Mouse (Mus musculus) cerebellum, adult (tissue): ENCODE measurements around the gene Pde6b.
A peak's percentile ranks its signal among the peaks of the same experiment; 100 is the strongest.

ENCODE experiments used
- ATAC-seq: cut with Nextera tagmentation; 2 replicates; pipeline ENCODE4 v1.9.2; 2017; ENCODE audit warnings: mild to moderate bottlenecking, moderate library complexity, mixed read lengths; ENCODE audit not compliant: insufficient number of reproducible peaks, low FRiP score, low TSS enrichment

Gene Pde6b

GRCm38 (mm10) chr5:108388201-108388600 lies at the start of gene Pde6b:
Pde6b (plus strand) TSS chr5:108388391.
- no peak for ATAC-seq

DNA sequence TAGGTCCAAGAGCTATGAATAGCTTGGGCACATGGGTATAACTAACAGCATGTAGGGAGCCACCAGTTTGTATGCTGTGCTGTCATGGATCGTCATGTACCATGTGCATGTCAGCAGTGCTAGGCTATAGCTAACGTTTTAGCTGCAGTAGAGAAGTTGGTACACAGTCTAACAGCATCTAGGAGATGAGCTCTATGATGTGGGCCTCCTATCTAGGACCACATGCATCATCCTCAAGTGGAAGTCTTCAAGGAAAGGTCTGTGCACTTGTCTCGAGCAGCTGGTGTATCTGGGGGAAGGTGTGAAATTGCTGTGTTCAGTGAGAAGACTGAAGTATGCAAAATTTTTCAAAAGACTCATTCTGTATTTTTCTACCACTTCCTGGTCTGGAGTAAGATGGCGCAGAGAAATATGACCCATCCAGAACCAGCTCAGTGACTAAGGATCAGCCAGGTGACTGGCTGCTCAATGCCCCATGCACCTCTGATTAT lies 44.5 kb upstream of the Pde6b start:
- no peak for ATAC-seq

DNA sequence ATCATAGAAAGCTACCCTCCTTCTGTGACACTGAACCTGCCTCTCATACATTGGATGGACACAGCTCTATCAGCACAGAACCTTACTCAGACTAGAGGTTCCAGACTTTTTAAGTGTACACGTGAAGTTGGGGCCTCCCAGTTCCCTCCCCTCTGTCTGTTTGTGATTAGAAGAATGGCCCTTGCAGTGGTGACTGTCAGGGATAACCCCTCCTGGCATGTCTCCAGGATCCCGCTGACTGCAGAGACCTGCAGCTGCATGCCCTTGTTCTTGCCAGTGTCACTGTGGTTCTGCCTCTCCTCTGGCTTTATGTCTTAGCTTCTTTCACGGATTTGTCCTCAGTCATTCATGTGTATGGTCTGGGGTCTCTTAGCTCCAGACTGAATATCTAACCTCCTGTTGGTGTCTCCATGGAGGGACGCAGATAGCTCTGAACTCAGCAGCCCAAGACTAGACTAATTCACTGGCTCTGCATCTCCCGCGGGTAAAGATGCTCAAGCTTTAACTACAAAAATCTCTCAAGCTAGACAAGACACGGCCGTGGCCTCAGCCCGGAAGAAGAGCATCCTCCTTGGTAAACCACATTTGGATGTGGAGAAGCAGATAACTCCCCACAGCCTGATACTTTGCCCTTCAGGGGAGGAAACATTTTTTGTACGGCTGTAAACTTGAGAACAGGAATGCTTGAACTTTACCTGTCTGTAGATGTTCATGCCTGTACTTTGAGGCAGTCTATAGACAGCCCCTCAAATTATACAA lies 42.7 kb upstream of the Pde6b start:
- ATAC-seq, result no peak

DNA sequence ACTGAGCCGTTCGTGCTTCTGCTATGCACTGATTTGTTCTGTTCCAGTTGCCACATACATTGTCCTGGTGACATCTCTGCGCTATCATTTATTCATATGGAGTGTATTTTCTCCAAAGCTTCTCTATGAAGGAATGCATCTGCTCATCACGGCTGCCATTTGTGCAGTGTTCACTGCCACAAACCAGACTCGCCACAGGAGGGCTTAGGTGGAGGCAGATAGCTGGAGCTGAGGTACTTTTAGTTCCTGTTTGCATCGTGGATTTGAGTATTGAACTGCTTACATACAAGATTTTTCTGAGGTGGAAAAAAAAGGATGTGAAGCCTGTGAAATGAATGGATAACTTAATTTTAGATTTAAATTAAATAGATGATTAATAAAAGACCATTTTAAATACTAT lies 40.3 kb upstream of the Pde6b start:
- no peak for ATAC-seq

GRCm38 (mm10) chr5:108349511-108350148 lies 38.6 kb upstream of the Pde6b start:
- no peak for ATAC-seq

DNA sequence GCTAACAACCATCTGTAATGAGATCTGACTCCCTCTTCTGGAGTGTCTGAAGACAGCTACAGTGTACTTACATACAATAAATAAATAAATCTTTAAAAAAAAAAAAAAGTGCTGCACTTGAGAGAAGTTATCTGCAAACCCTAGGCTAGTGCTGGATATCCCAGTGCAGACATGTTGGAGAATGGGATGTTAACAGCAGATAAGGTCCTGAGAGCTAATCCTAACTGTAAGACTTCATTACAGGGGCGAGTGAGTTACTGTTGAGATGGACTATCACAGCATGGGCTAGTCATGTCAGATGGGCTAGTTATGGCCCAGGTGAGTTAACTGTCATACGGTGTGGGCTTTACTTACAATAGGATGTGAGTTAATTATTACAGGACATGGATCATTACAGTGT lies 34.1 kb upstream of the Pde6b start:
- no peak for ATAC-seq

DNA sequence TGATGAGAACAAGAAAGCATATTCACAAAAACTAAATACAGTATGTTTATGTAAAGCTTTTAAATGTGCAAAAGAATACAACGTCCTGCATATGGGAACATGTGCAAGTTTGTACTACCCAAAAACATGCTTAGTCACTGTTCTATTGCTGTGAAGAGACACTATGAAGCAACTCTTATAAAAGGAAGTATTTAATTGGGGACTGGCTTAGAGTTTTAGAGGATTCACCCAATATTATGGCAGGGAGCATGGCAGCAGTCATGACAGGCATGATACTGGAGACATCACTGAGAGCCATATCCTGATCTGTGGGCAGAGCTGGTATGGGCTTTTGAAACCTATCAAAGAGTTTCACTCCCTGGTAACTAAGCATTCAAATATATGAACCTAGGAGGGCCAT lies 30.3 kb upstream of the Pde6b start:
- no peak for ATAC-seq

- no peak for ATAC-seq
Measured at GRCm38 (mm10) chr5:108359491-108359890, 28.7 kb upstream of the Pde6b start.

GRCm38 (mm10) chr5:108360211-108360610 lies 28.0 kb upstream of the Pde6b start:
- ATAC-seq, result no peak

- no peak for ATAC-seq
Measured at GRCm38 (mm10) chr5:108362330-108362729, 25.9 kb upstream of the Pde6b start.

GRCm38 (mm10) chr5:108366328-108366983 lies 21.7 kb upstream of the Pde6b start:
- ATAC-seq, result no peak

- ATAC-seq, result peak; percentile 38
Measured at GRCm38 (mm10) chr5:108366984-108367841, 21.0 kb upstream of the Pde6b start.

DNA sequence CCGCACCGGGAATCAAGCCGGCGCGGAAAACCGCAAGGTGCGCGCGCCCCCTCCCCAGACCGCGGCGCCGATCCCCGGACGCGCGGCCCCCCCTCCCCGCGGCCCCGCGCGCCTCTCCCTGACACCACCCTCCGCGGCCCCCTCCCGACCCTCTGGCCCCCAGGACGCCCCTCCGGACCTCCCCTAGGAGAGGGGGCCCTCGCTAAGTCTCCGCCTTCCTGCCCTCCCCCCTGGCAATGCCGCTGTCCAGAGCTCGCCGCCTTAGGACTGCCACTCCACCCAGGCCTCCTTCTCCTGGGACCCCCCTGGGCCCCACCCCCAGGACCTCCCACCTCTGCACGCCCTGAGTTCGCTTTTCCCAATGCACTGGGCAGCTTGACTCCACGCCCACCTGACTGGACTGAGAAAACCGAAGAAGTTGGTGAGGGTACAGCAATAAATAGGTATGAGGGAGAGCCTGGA lies 20.3 kb upstream of the Pde6b start, which contains the start of gene Gm42517:
Gm42517 (minus strand) TSS at position 52 of the 462 bp plus-strand sequence.
- no peak for ATAC-seq

GRCm38 (mm10) chr5:108368446-108368845 lies 19.7 kb upstream of the Pde6b start:
- ATAC-seq, result no peak

- peak; percentile 36; the same call in 1 of the 2 replicates for ATAC-seq
Measured at GRCm38 (mm10) chr5:108368851-108369621, 19.2 kb upstream of the Pde6b start.

DNA sequence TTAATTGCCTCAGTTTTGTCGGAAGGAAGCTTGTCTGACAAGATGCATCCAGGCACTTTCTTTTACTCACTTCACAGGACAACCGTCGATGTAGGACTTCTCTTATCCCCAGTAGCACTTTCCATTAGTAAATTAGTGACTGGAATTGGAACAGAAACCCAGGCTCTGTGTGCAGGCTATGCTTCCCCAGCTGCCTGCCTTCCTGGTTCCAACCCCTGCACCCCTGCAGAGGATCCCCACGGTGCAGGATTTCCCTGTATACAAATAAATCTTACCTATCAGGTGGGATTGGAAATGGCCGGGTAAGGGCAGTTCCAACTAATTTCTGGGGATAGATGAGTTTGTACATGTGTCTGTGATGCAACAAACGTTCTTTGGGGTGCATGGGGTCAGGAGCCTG lies 18.2 kb upstream of the Pde6b start:
- ATAC-seq, result no peak

- ATAC-seq, result no peak
Measured at GRCm38 (mm10) chr5:108374079-108374478, 14.1 kb upstream of the Pde6b start.

GRCm38 (mm10) chr5:108376059-108376458 lies 12.1 kb upstream of the Pde6b start:
- no peak for ATAC-seq

DNA sequence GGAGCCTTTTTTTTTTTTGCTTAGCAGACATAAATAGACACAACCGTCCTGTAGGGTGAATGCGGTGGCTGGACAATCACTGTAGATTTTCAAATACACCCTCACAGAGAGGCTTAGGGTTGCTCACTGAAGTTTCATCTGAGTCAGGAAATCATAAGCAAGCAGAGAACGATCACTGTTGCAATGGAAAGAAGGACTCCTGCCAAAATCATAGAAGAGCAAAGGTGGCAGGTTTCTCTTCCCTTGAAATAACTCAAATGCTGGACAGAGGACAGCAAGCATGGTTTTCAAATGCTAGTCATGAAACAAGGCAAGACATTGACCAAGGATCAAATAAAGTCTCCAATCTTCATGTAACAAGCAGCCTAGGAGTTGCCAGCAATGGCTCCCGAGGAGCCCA lies 9.8 kb upstream of the Pde6b start:
- no peak for ATAC-seq
